Mouse (Mus musculus): ENCODE data around the gene March9. TPM values are rescaled to one million over a fixed set of nuclear protein-coding genes. Genes with fewer than 3 reads are reported as not detected.
A peak's percentile ranks its signal among the peaks of the same experiment; 100 is the strongest.
"Not testable (repeated sequence)": the region's sequence is repeated elsewhere in the genome, so short reads cannot be mapped to it uniquely, and the experiment has no call there.

The March9 gene
- polyA plus RNA-seq, 1 experiment from 2014 or later: 6.1 TPM

DNA sequence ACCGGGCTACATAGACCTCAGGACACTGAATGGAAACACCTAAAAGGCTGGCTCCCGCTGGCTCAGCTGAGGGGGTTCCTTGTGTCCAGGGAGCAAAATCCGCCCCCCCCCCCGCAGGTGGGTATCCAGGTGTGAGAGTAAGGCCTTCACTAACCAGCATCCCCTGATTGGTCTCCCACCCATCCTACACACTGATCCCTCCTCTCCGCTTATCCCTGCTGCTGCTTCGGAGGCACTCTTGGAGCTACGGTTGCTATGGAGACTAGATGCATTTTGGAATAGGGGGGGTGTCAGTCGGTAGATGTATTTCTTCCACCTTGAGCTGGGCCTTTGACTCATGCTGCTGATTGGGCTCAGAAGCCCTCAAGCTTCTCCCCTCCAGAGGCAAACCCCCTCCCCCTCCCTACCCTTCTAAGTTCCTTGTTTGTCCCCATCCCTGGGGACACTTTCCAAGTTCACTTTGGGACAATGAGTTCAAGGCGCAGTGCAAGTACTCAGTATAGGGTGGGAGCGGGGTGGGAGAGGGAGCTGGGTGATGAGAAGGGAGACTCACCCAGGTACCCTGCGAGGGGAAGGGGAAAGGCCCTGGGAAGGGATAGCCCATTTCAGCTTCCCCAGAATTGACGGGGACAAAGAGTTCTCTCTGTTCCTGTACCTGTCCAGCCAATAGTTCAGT, 18.2 kb upstream of the March9 start:
- peak overlapping the region; percentile 98 for H3K4me2 ChIP-seq (replicated peaks)
- peaks cover 59% of the 10 kb centered on the region for H3K27me3 ChIP-seq (replicated peaks)
- WGBS: 3% methylated on average over 12 of the region's 12 CpGs
- H3K4me3 ChIP-seq: peak overlapping the region; percentile 70
- H3K4me1 ChIP-seq: peaks cover 44% of the 10 kb centered on the region
- ATAC-seq (ENCODE audit: low FRiP score, low read depth): peak; percentile 54
- H3K36me3 ChIP-seq: no peaks in the 10 kb centered on the region
- H3K27ac ChIP-seq: no peak overlapping the region
- H3K9me3 ChIP-seq: no peaks in the 10 kb centered on the region
- H3K9ac ChIP-seq: peak overlapping the region; percentile 23; the same call in 1 of the 2 replicates

DNA sequence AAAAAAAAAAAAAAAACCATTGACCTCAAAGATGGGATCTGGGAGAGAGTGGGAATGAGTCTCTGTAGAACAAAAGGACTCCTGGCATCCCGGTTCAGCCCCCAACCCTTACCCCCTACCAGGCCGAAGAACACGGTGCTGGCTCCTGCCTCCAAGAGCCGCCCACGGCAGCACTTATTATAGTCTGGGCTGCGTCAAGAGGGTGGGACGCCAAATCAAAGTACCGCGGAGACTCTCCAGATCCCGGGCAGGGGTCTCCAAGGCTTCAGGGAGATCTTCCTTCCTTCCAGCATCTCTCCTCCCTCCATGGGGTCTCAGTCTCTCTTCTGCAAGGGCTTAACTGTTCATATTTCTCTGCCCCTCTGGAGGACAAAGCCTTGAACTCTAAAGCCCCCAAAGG, 17.5 kb upstream of the March9 start:
- no peaks in the 10 kb centered on the region for H3K36me3 ChIP-seq
- 4% methylated on average over 10 of the region's 10 CpGs for WGBS
- H3K4me2 ChIP-seq (replicated peaks): peak overlapping the region; percentile 98
- ATAC-seq (ENCODE audit: low FRiP score, low read depth): no peak
- peak overlapping the region; percentile 4; the same call in 1 of the 2 replicates for H3K9ac ChIP-seq
- no peak overlapping the region for H3K4me3 ChIP-seq
- peaks cover 44% of the 10 kb centered on the region for H3K4me1 ChIP-seq
- no peaks in the 10 kb centered on the region for H3K9me3 ChIP-seq
- peaks cover 53% of the 10 kb centered on the region for H3K27me3 ChIP-seq (replicated peaks)
- no peak overlapping the region for H3K27ac ChIP-seq

DNA sequence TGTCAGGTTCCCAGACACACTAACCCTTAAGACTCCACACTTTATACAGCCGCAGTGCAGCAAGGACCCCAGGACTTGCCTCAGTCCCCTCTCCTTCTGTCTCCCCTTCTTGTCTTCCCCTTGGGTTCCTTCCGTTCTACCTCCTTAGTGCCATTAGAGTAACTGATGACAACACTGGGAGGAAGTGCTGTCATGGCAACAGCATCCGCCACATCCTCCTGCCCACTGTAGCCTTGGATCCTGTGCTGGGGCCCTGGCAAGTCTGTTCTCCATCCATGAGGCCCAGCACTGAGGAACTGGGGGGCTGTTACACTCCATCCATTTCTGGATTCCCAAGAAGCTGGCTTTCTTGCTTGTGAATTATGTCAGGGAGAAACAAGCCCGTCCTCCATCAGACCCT, 16.1 kb upstream of the March9 start:
- no peak overlapping the region; the same call in 1 of the 2 replicates for H3K4me2 ChIP-seq (replicated peaks)

DNA sequence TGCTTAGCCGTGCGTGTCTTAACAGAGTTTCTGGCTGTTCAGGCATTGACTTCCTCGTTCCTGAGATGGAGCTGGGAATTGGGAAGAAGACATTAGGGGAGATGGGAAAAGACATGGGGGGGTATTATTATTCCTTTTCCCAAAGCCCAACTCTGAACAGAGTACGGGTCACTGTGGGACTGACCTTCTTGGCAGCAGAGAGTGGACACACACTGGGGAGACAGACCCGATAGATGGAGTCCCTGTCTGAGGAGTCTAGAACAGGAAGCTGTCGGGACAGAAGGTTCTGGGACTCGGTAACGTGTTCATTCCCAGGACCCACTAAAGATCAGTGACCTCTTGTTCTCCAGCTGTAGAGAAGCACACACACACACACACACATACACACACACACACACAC, 15.7 kb upstream of the March9 start:
- Histone ChIP-seq H3K4me3 (no peak overlapping the region), H3K27ac (no peak overlapping the region), H3K27me3 (replicated peaks) (peaks cover 34% of the 10 kb centered on the region), H3K36me3 (no peaks in the 10 kb centered on the region), H3K9me3 (no peaks in the 10 kb centered on the region), H3K9ac (no peak overlapping the region), H3K4me1 (peaks cover 34% of the 10 kb centered on the region), H3K4me2 (replicated peaks) (no peak overlapping the region)
- no peak for ATAC-seq (ENCODE audit: low FRiP score, low read depth)
- WGBS: 82% methylated on average over 8 of the region's 8 CpGs

More for the DNA sequence above, 16.1 kb upstream of the March9 start:
- WGBS: 42% methylated on average over 4 of the region's 4 CpGs
- no peak overlapping the region for H3K9ac ChIP-seq
- H3K27me3 ChIP-seq (replicated peaks): peaks cover 39% of the 10 kb centered on the region
- peaks cover 34% of the 10 kb centered on the region for H3K4me1 ChIP-seq
- H3K27ac ChIP-seq: no peak overlapping the region
- ATAC-seq (ENCODE audit: low FRiP score, low read depth): no peak
- H3K36me3 ChIP-seq: no peaks in the 10 kb centered on the region
- H3K4me3 ChIP-seq: no peak overlapping the region
- no peaks in the 10 kb centered on the region for H3K9me3 ChIP-seq

DNA sequence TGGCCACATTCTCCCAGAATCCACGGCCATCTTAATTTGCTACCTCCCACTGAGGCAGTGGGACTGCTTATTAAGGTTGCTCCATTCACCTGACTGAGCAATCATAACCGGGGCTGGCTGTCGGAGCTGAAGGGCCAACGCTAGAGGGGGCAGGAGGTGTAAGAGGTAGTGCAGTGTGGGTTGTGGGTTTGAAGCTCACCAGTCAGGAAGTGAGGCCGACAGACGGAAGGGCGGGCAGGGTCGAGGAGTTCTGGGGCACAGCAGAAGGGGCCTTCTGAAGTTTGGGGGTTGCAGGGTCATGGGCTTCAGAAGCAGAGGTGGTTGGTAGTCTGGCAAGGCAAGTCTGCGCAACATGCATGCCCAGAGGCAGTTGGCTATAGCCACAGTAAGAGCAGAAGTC, 15.1 kb upstream of the March9 start, which contains the start of gene Agap2:
Gene Agap2 (plus strand): TSS at position 205 of the 400 bp plus-strand sequence.
- no peak within 1 kb of the TSS for H3K9ac ChIP-seq
- H3K4me2 ChIP-seq (replicated peaks): no peak within 1 kb of the TSS; the same call in 1 of the 2 replicates
- H3K9me3 ChIP-seq: no peaks in the 10 kb centered on the region
- H3K27ac ChIP-seq: no peak within 1 kb of the TSS
- 66% methylated on average over 9 of the region's 9 CpGs for WGBS
- peaks cover 29% of the 10 kb centered on the region for H3K27me3 ChIP-seq (replicated peaks)
- H3K36me3 ChIP-seq: no peaks in the 10 kb centered on the region
- no peak within 1 kb of the TSS for H3K4me3 ChIP-seq
- ATAC-seq (ENCODE audit: low FRiP score, low read depth): no peak
- H3K4me1 ChIP-seq: peaks cover 29% of the 10 kb centered on the region

DNA sequence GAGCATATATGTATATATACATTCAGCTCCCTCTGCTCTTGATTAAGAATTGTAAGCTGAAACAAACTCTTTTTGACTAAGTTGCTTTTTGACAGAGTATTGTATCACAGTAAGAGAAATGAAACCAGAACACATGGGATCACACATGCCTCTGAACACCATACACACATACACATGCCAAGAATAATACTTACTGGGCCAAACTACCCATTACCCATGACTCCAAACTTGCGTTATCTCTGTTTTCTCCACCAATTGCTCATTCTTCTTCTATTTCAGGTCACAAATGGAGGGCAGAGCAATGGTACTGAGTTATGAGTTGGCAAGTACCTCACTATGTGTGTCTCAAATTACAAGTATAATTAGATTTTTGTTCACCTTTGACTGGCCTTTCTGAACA, 14.0 kb upstream of the March9 start:
- H3K4me1 ChIP-seq: peaks cover 24% of the 10 kb centered on the region
- no peak for ATAC-seq (ENCODE audit: low FRiP score, low read depth)
- no peaks in the 10 kb centered on the region for H3K36me3 ChIP-seq
- H3K4me2 ChIP-seq (replicated peaks): no peak overlapping the region
- WGBS: 91% methylated on average over 1 of the region's 1 CpGs
- no peak overlapping the region for H3K4me3 ChIP-seq
- no peaks in the 10 kb centered on the region for H3K9me3 ChIP-seq
- no peak overlapping the region for H3K27ac ChIP-seq
- H3K27me3 ChIP-seq (replicated peaks): peaks cover 18% of the 10 kb centered on the region
- no peak overlapping the region for H3K9ac ChIP-seq

DNA sequence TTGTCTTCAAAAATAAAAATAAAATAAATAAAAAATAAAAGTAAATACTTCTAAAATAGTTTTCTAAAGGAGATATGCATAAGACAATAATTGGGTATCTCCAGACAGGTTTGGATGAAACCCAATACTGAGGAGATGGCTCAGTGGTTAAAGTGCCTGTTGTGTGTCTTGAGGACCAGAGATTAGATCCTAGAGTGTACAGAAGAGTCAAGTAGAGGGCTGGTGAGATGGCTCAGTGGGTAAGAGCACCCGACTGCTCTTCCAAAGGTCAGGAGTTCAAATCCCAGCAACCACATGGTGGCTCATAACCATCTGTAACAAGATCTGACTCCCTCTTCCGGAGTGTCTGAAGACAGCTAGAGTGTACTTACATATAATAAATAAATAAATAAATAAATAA, 13.0 kb upstream of the March9 start:
- not testable (repeated sequence) for H3K27ac ChIP-seq; H3K36me3 ChIP-seq; H3K4me2 ChIP-seq (replicated peaks); ATAC-seq (ENCODE audit: low FRiP score, low read depth); H3K4me3 ChIP-seq; H3K9me3 ChIP-seq; H3K9ac ChIP-seq
- Histone ChIP-seq H3K27me3 (replicated peaks) (peaks cover 13% of the 10 kb centered on the region), H3K4me1 (peaks cover 27% of the 10 kb centered on the region)
- 71% methylated on average over 2 of the region's 2 CpGs for WGBS

DNA sequence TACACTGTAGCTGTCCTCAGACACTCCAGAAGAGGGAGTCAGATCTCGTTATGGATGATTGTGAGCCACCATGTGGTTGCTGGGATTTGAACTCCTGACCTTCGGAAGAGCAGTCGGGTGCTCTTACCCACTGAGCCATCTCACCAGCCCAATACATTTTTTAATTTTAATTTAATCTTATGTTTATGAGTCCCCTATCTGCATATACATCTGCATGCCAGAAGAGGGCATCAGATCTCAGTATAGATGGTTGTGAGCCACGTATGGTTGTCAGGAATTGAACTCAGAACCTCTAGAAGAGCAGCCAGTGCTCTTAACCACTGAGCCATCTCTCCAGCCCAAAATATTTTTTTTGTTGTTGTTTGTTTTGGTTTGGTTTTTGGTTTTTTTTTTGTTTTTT, 12.3 kb upstream of the March9 start:
- H3K9ac ChIP-seq; H3K27me3 ChIP-seq (replicated peaks); ATAC-seq (ENCODE audit: low FRiP score, low read depth); H3K9me3 ChIP-seq; H3K4me3 ChIP-seq; H3K27ac ChIP-seq; H3K4me2 ChIP-seq (replicated peaks): not testable (repeated sequence)
- H3K36me3 ChIP-seq: peaks cover 13% of the 10 kb centered on the region
- 93% methylated on average over 4 of the region's 4 CpGs for WGBS
- peaks cover 24% of the 10 kb centered on the region for H3K4me1 ChIP-seq

DNA sequence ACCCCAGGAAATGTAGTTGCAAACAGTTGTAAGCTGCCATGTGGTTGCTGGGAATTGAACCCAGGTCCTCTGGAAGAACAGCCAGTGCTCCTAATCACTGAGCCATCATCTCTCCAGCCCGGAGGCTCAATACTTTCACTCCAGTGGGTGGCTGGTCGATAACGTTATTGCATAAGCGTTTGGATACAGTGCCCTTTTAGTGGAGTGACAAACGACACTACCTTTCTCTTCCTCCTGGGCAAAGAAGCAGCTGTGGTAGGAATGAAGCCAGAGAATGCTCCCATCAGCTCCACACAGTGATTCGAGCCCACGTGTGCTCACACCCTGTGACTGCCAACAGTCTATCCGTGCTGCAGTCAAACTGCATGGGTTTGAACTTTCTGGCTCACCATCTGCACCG, 11.2 kb upstream of the March9 start:
- whole genome bisulfite sequencing: 78% methylated on average over 9 of the region's 9 CpGs
- peak overlapping the region; percentile 67 for H3K9ac ChIP-seq

DNA sequence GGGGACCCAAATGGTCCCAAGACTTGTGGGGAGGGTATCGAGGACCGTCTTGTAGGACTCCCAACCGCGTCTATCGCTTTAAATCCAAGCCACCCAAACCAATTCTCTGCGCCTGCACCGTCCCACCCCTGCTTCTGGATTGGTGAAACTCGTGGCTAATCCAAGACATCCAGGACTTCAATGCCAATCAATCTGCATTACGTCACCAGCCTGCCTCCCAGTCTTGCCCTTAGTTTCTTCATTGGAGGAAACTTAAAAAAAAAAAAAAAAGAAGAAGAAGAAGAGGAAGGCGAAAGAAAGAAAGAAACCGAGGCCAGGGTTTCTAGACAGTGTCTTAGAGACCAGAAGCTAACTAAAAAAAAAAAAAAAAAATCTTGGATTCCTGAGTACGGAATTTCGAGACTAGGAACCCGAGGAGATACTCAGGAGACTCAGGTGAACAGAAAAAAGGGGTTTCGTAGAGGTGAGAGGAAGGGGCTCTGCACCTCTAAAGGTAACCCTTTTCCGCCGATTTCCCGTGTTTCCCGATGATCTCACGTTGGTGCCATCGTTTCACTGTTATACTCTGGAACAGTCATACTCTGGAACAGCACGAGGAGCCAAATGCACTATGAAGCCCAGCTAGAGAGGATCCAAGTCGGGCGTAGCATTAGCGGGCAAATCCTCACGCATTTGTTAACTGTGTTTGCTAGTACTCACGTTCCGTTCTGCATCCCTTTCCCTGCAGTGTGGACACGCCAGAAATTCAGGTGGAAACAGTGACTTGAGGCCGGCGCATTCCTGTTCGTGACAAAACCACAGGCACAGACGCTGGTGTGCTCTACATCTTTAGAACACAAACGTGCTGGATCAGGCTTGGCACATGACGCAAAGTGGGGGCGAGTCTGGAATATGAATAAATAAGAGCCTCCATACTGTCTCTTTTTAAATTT, 10.5 kb upstream of the March9 start, which contains the start of gene Tspan31:
Gene Tspan31 (minus strand): TSS at position 75 of the 932 bp plus-strand sequence.
- 3% methylated on average over 36 of the region's 36 CpGs for WGBS
- peak; percentile 89 for ATAC-seq (ENCODE audit: low FRiP score, low read depth)
- peak within 1 kb of the TSS; percentile 55 for H3K4me3 ChIP-seq

More for the DNA sequence above, 11.2 kb upstream of the March9 start:
- peaks cover 28% of the 10 kb centered on the region for H3K4me1 ChIP-seq
- H3K4me2 ChIP-seq (replicated peaks): peak overlapping the region; percentile 96
- H3K36me3 ChIP-seq: peaks cover 24% of the 10 kb centered on the region
- H3K27me3 ChIP-seq (replicated peaks): peaks cover 6% of the 10 kb centered on the region; the same call in 1 of the 2 replicates
- no peak for ATAC-seq (ENCODE audit: low FRiP score, low read depth)
- no peak overlapping the region for H3K27ac ChIP-seq
- H3K9me3 ChIP-seq: no peaks in the 10 kb centered on the region
- H3K4me3 ChIP-seq: peak overlapping the region; percentile 48

DNA sequence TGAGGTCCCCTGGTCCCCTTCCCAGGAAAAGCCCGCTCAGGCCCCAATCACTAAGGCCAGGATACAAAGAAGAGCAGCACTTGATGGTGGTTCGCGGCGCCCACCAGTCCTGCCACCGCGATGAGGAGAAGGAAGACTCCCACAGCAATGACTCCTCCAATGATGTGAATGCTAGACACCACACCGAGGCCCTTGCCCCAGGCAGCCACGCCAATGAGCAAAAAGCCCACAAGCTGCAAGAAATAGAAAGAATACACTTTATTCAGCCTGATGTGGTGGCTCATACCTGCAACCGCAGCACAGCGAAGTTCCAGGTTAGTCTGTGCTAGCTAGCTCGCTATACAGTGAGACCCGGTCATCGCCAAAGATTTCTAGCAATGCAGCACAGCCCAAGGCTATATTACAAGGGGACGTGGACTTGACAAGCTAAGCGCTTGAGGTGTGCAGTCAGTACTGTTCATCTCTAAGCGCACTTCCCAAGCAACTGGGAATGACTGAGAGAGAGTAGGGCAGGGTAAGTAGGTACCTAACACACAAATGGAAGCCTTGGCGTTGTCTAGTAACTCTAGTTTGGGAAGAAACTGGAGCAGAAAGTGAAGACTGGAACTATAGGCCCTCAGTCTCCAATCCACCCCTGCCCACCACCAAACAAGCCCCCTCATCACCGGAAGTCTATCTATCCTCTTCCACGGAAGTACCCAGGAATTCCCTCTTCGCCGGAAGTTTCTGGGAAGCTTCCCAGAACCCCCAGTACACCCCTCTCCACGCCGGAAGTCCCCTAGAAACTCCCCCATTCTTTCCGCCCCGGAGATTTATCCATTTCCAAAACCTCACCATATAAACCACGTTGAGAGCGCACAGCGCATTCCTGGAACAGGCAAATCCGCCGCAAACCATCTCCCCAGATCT, 9.6 kb upstream of the March9 start:
- Histone ChIP-seq H3K4me3 (peak overlapping the region; percentile 55), H3K36me3 (peaks cover 40% of the 10 kb centered on the region), H3K4me1 (peaks cover 43% of the 10 kb centered on the region), H3K9ac (peak overlapping the region; percentile 64), H3K9me3 (no peaks in the 10 kb centered on the region), H3K27ac (peak overlapping the region; percentile 69), H3K4me2 (replicated peaks) (peak overlapping the region; percentile 96), H3K27me3 (replicated peaks) (no peaks in the 10 kb centered on the region)
- 10% methylated on average over 30 of the region's 30 CpGs for WGBS
- peak; percentile 80 for ATAC-seq (ENCODE audit: low FRiP score, low read depth)

More for the DNA sequence above, 10.5 kb upstream of the March9 start, which contains the start of gene Tspan31:
- peak within 1 kb of the TSS; percentile 67 for H3K9ac ChIP-seq
- peak within 1 kb of the TSS; percentile 96 for H3K4me2 ChIP-seq (replicated peaks)
- peaks cover 34% of the 10 kb centered on the region for H3K4me1 ChIP-seq
- H3K27ac ChIP-seq: peak within 1 kb of the TSS; percentile 69
- no peaks in the 10 kb centered on the region for H3K9me3 ChIP-seq
- peaks cover 31% of the 10 kb centered on the region for H3K36me3 ChIP-seq
- no peaks in the 10 kb centered on the region for H3K27me3 ChIP-seq (replicated peaks)

Data from neural tube, embryonic 12.5 days (tissue).